Mouse (Mus musculus) olfactory bulb, adult 2 months (tissue): ENCODE results near the gene Olfr1448. TPM values are rescaled to one million over a fixed set of nuclear protein-coding genes. Genes with fewer than 3 reads are reported as not detected.
"Not testable (repeated sequence)": the region's sequence is repeated elsewhere in the genome, so short reads cannot be mapped to it uniquely, and the experiment has no call there.

Experiments
- H3K27ac ChIP-seq: fragments of 200-500 bp; 2 replicates; pipeline ENCODE4 v1.5.1; 2012; ENCODE audit warnings: low read depth, low read length; ENCODE audit not compliant: insufficient read depth
- H3K4me1 ChIP-seq: fragments of 200-500 bp; 2 replicates; pipeline ENCODE4 v1.6.1; 2012; ENCODE audit warnings: low read length; ENCODE audit not compliant: control insufficient read depth, insufficient read depth
- H3K4me3 ChIP-seq: fragments of 200-500 bp; 2 replicates; pipeline ENCODE4 v1.5.1; 2012; ENCODE audit warnings: mild to moderate bottlenecking, low read depth, low read length, moderate library complexity; ENCODE audit not compliant: insufficient read depth
- CTCF ChIP-seq: fragments of 200-500 bp; IDR thresholded peaks from 2 replicates; pipeline ENCODE4 v1.5.1; 2012; ENCODE audit warnings: low read depth, mild to moderate bottlenecking, low read length, moderate library complexity; ENCODE audit not compliant: insufficient read depth
- POLR2A ChIP-seq: fragments of 200-500 bp; IDR thresholded peaks from 2 replicates; pipeline ENCODE4 v1.6.1; 2012; ENCODE audit warnings: mild to moderate bottlenecking, low read depth, low read length, moderate library complexity; ENCODE audit not compliant: insufficient read depth
- WGBS: fragments of 180-500 bp; shearing (Covaris S2); methylation state at CpG from one replicate; pipeline ENCODE4 v1.1.7; 2018; 5-methylcytosine and 5-hydroxymethylcytosine counted together
- polyA plus RNA-seq: library from polyadenylated mRNA; stranded (reverse); fragments of >200 nt; gene quantifications from 2 replicates; pipeline ENCODE4 v1.2.4, GENCODE M21; 2012; ENCODE audit warnings: low replicate concordance; ENCODE audit not compliant: missing spikeins, insufficient read depth, insufficient read length

Olfr1448 gene
- not detected in 2 replicates for polyA plus RNA-seq

DNA sequence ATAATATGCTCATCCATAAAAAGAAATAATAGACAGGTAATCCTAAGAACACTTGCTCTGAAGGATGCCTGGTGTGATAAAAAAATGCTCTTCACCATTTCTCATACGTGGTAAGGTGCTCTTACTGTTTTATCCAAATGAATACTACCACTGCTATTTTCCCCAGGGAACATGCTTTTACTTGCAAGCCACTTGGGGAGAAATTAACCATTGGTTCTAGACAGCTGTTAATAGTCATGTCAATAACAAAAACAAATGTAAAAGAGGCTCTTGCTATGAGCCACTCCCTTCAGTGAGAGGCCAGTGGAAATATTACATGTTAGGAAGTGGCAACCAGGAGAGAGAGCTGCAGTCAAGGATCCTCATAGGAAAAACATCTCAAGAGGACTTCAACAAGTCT, at the start of gene Olfr1448:
TSS of gene Olfr1448 (minus strand) at position 101 of the 400 bp plus-strand sequence.
- H3K27ac ChIP-seq: no peak within 1 kb of the TSS
- no peak within 1 kb of the TSS for H3K4me3 ChIP-seq
- WGBS: 67% methylated on average over 1 of the region's 1 CpGs
- TF ChIP-seq POLR2A (no peak), CTCF (no peak)
- no peaks in the 10 kb centered on the region for H3K4me1 ChIP-seq

DNA sequence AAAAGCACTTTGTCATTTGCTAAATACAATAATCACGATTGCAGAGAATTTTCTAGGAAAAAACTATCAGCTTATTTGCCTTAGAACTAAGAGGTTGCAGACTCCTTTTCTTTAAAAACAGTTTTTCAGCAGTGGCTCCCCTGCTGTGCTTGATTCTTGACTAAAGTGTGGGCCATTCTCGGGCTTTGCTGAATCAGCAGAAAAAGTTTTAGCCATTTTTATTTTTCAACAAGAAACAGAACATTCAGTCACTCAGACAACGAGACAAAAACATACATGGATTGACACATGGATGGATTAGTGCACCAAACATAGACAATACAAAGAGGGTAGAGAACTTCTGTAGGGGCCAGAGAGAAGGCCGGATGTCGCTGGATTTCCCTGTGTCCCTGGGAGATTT, 45.9 kb upstream of the Olfr1448 start:
- H3K27ac ChIP-seq, H3K4me3 ChIP-seq, H3K4me1 ChIP-seq: not testable (repeated sequence)
- WGBS: 82% methylated on average over 5 of the region's 5 CpGs

DNA sequence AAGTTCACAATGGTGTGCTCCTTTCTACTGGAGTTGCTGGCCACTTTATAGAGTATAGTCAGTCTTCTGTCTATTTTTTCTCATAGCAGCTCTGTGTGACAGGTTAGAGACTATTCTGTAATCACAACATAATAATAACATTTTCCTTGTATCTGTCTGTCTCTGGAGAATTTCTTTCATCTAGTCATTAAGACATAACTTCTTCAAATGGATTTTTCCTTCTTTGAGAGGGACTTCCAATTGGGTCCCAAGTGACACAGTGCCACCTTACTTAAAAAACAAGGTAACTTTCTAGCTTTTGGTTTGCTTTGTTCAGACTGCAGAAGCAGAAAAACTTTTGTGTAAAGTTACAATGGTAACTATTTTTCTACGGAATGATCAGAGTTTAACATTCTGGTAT, 25.7 kb upstream of the Olfr1448 start, which contains the start of gene Olfr1450:
TSS of gene Olfr1450 (plus strand) at position 301 of the 400 bp plus-strand sequence.
- H3K4me3 ChIP-seq: no peak within 1 kb of the TSS
- no peaks in the 10 kb centered on the region for H3K4me1 ChIP-seq
- H3K27ac ChIP-seq: no peak within 1 kb of the TSS
- WGBS: 95% methylated on average over 1 of the region's 1 CpGs
- TF ChIP-seq POLR2A: no peak
- no peak for TF ChIP-seq CTCF

- Histone ChIP-seq H3K4me1 (no peaks in the 10 kb centered on the region), H3K27ac (no peak within 1 kb of the TSS), H3K4me3 (no peak within 1 kb of the TSS)
- TF ChIP-seq CTCF (no peak), POLR2A (no peak)
Observed at GRCm38 (mm10) chr19:12930540-12930939, 6.3 kb upstream of the Olfr1448 start, which contains the start of gene Olfr1449. TSS of gene Olfr1449 (plus strand) at chr19:12930840.

GRCm38 (mm10) chr19:12903643-12904042, 20.6 kb downstream of the Olfr1448 start, which contains the start of gene Olfr1447:
TSS of gene Olfr1447 (minus strand) at chr19:12903743.
- 92% methylated on average over 1 of the region's 1 CpGs for WGBS
- Histone ChIP-seq H3K4me3 (no peak within 1 kb of the TSS), H3K27ac (no peak within 1 kb of the TSS), H3K4me1 (no peaks in the 10 kb centered on the region)
- TF ChIP-seq CTCF (no peak), POLR2A (no peak)

DNA sequence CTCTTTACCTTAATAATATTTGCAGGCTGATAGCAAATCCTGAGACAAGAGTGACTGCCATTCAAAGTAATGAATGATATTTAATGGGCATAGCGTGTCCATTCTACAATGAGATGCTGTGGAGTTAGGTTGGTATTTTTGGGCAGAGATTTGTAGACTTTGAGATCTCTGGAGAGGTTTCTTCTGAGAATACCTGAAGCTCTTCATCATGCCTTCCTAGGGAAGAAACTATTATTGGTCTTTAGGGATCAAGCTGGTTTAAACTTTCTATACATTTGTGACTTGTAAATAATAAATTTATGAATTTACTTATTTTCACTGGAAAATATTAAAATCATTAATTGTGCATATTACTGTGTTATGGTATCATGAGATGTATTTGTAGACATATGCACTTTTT, 30.8 kb downstream of the Olfr1448 start, which contains the start of gene Olfr1446:
TSS of gene Olfr1446 (minus strand) at position 101 of the 400 bp plus-strand sequence.
- 88% methylated on average over 1 of the region's 1 CpGs for WGBS
- no peak for TF ChIP-seq CTCF
- TF ChIP-seq POLR2A: no peak
- no peak within 1 kb of the TSS for H3K4me3 ChIP-seq
- H3K27ac ChIP-seq: no peak within 1 kb of the TSS
- H3K4me1 ChIP-seq: no peaks in the 10 kb centered on the region

GRCm38 (mm10) chr19:12883555-12883954, 40.7 kb downstream of the Olfr1448 start, which contains the start of gene Olfr1445:
TSS of gene Olfr1445 (plus strand) at chr19:12883855.
- no peak for TF ChIP-seq CTCF
- TF ChIP-seq POLR2A: no peak
- Histone ChIP-seq H3K4me1 (no peaks in the 10 kb centered on the region), H3K4me3 (no peak within 1 kb of the TSS), H3K27ac (no peak within 1 kb of the TSS)
- WGBS: 90% methylated on average over 2 of the region's 2 CpGs

Other genes with a start within 250 kb of the Olfr1448 start
- not detected in 2 replicates for gene Olfr1443, start 246.3 kb downstream of the Olfr1448 start, polyA plus RNA-seq
- not detected in 2 replicates for gene Keg1, start 228.6 kb downstream of the Olfr1448 start, polyA plus RNA-seq
- gene Cntf, start 158.8 kb downstream of the Olfr1448 start, polyA plus RNA-seq: not detected in 2 replicates
- 94.6 and 138 TPM in 2 replicates for gene Zfp91, start 128.3 kb downstream of the Olfr1448 start, polyA plus RNA-seq
- not detected in 2 replicates for gene Lpxn, start 128.2 kb downstream of the Olfr1448 start, polyA plus RNA-seq
- not detected in 2 replicates for gene Gm5244, start 77.7 kb downstream of the Olfr1448 start, polyA plus RNA-seq
- not detected in 2 replicates for gene Olfr1444, start 67.1 kb downstream of the Olfr1448 start, polyA plus RNA-seq
- gene Olfr1445, start 40.6 kb downstream of the Olfr1448 start, polyA plus RNA-seq: not detected in 2 replicates
- not detected in 2 replicates for gene Olfr1446, start 30.9 kb downstream of the Olfr1448 start, polyA plus RNA-seq
- gene Olfr1447, start 20.7 kb downstream of the Olfr1448 start, polyA plus RNA-seq: not detected in 2 replicates
- gene Olfr1449, start 6.4 kb upstream of the Olfr1448 start, polyA plus RNA-seq: not detected in 2 replicates
- not detected in 2 replicates for gene Olfr1450, start 25.8 kb upstream of the Olfr1448 start, polyA plus RNA-seq
- not detected in 2 replicates for gene Olfr1451, start 70.6 kb upstream of the Olfr1448 start, polyA plus RNA-seq
- not detected in 2 replicates for gene Olfr1453, start 103.9 kb upstream of the Olfr1448 start, polyA plus RNA-seq
- not detected in 2 replicates for gene Olfr1454, start 136.2 kb upstream of the Olfr1448 start, polyA plus RNA-seq
- not detected in 2 replicates for gene Olfr1457, start 173.5 kb upstream of the Olfr1448 start, polyA plus RNA-seq
- gene Olfr1458, start 182.4 kb upstream of the Olfr1448 start, polyA plus RNA-seq: not detected in 2 replicates
- gene Olfr1459, start 225.1 kb upstream of the Olfr1448 start, polyA plus RNA-seq: not detected in 2 replicates
- gene Olfr1461, start 238.6 kb upstream of the Olfr1448 start, polyA plus RNA-seq: not detected in 2 replicates